Mouse (Mus musculus) stomach, embryonic 14.5 days (tissue): ENCODE measurements at regions not wholly inside any gene's neighbourhood (a gene's known extent, or its start where the extent isn't known, plus 50 kb on each side); places are given as distances from the start of the nearest gene placed in this dataset.

ENCODE experiments used
- ATAC-seq: fragments of 200-750 bp; cut with Nextera tagmentation; 2 replicates; pipeline ENCODE4 v1.8.0; 2017; ENCODE audit warnings: low read depth, moderate TSS enrichment; ENCODE audit not compliant: insufficient number of reproducible peaks, insufficient read depth, low FRiP score
- H3K27ac ChIP-seq: fragments of 300-500 bp; sonication (generic); 2 replicates; pipeline ENCODE4 v1.5.1; 2014; ENCODE audit warnings: mild to moderate bottlenecking, low read length, moderate library complexity, mixed read lengths
- H3K27me3 ChIP-seq: fragments of 300-500 bp; sonication (generic); 2 replicates; pipeline ENCODE4 v1.6.1; 2014; ENCODE audit warnings: low read length, control low read depth, mixed read lengths; ENCODE audit not compliant: control insufficient read depth, insufficient read depth
- H3K36me3 ChIP-seq: fragments of 300-500 bp; sonication (generic); 2 replicates; pipeline ENCODE4 v1.6.1; 2014; ENCODE audit warnings: mild to moderate bottlenecking, control low read depth, low read length, moderate library complexity, mixed read lengths; ENCODE audit not compliant: control insufficient read depth, insufficient read depth
- H3K4me1 ChIP-seq: fragments of 300-500 bp; sonication (generic); 2 replicates; pipeline ENCODE4 v1.6.1; 2014; ENCODE audit warnings: low read length, control low read depth, mixed read lengths; ENCODE audit not compliant: control insufficient read depth, insufficient read depth
- H3K4me2 ChIP-seq: fragments of 300-500 bp; sonication (generic); replicated peaks from 2 replicates; pipeline ENCODE4 v1.6.1; 2014; ENCODE audit warnings: low read depth, low read length, control low read depth
- H3K4me3 ChIP-seq: fragments of 300-500 bp; sonication (generic); 2 replicates; pipeline ENCODE4 v1.5.1; 2014; ENCODE audit warnings: low read depth, low read length, control low read depth
- H3K9ac ChIP-seq: fragments of 300-500 bp; sonication (generic); replicated peaks from 2 replicates; pipeline ENCODE4 v1.6.1; 2014; ENCODE audit warnings: low read depth, mild to moderate bottlenecking, control low read depth, low read length, moderate library complexity, mixed read lengths
- H3K9me3 ChIP-seq: fragments of 300-500 bp; sonication (generic); 2 replicates; pipeline ENCODE4 v1.6.1; 2016; ENCODE audit warnings: low read depth, low read length, control low read depth; ENCODE audit not compliant: control insufficient read depth
- WGBS: fragments of 180-500 bp; shearing (Covaris S2); extraction: QIAGEN DNeasy Blood & Tissue Kit; methylation state at CpG from one replicate; pipeline ENCODE4 v1.1.7; 2014; 5-methylcytosine and 5-hydroxymethylcytosine counted together

DNA sequence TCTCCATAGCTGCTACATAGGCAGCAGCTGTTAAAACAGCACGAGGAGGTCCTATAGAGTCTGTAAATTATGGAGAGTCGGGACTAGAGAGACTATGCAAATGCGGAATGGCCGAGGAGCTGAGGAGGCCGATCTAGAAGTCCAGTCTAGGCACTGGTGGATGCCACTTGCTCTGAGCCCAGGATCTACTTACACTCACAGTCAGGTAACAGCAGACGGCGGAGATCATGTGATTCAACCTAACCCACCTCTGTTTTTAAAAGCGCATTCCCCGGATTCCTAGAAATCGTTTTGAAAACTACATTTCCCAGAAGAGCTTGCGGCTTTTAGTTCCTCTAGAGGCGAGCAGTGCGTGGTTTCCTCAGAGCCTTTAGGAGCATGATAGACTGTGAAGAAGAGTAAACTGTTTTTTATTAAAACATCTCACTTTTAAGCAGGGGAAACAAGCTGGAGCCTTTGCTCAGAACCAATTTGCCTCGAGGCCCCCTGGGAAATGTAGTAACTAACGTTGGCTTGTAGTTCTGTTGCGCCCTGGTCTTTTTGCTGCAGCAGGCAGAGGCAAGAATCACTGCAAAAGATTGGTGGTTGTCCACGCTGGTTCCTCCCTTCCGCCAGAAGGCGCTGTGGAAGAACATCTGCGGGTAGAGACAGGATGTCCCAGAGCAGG is 68.6 kb upstream of the Chd6 start:
- 3% methylated on average over 20 of the region's 20 CpGs for whole genome bisulfite sequencing
- Histone ChIP-seq H3K9me3 (no peaks in the 10 kb centered on the region), H3K4me2 (peak overlapping the region; percentile 43), H3K36me3 (no peaks in the 10 kb centered on the region), H3K27ac (peak overlapping the region; percentile 39; the same call in 1 of the 2 replicates), H3K4me3 (peak overlapping the region; percentile 35), H3K27me3 (no peaks in the 10 kb centered on the region), H3K9ac (0 out of 2 replicates have a peak overlapping the region, but pooled peaks have one; percentile 15), H3K4me1 (no peaks in the 10 kb centered on the region)
- peak; percentile 86 for ATAC-seq

DNA sequence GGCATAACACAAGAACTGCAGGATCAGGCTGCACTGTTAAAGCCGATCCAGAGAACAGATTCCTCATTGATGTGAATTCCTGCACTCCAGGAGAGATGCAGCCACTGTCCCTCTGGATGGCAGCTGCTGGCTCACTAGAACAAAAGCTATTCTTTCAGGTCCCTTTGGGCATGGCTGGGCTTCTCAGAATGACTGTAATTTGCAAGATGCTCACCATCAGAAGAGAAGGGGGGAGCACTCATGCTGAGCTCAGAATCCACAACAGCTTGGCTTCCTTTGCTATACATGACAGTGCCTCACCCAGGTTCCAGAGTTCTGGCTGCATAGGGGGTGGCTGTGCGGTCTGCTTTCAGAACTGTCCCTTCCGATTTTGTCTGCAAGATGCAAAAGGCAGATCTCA is 57.8 kb upstream of the Chd6 start:
- no peaks in the 10 kb centered on the region for H3K36me3 ChIP-seq
- no peak overlapping the region for H3K4me3 ChIP-seq
- no peaks in the 10 kb centered on the region; the same call in 1 of the 2 replicates for H3K4me1 ChIP-seq
- H3K27ac ChIP-seq = no peak overlapping the region
- H3K9ac ChIP-seq = no peak overlapping the region
- H3K27me3 ChIP-seq = no peaks in the 10 kb centered on the region
- no peaks in the 10 kb centered on the region for H3K9me3 ChIP-seq
- WGBS = 53% methylated on average over 3 of the region's 3 CpGs
- ATAC-seq = no peak
- H3K4me2 ChIP-seq = no peak overlapping the region

DNA sequence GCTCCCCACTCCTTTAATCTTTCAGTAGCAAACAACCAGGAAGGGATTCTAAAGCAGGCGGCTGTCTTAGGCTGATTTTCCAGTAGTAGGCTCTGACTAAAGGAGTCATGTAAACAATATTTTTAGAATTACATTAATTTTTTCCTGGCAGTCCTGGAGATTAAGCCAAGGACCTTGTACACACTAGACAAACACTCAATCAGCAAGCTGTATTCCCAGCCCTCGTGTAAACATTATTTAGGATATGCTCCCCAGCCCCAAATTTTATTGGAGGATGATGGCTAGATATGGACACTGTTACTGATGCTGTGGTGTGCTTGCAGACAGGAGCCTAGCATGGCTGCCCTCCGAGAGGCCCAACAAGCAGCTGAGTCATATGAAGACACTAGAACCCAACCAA is 56.6 kb upstream of the Chd6 start:
- H3K4me2 ChIP-seq = no peak overlapping the region
- H3K36me3 ChIP-seq = no peaks in the 10 kb centered on the region
- H3K9ac ChIP-seq = no peak overlapping the region
- no peaks in the 10 kb centered on the region for H3K27me3 ChIP-seq
- H3K4me1 ChIP-seq = no peaks in the 10 kb centered on the region; the same call in 1 of the 2 replicates
- H3K27ac ChIP-seq = no peak overlapping the region
- H3K4me3 ChIP-seq = no peak overlapping the region
- ATAC-seq = no peak
- no peaks in the 10 kb centered on the region for H3K9me3 ChIP-seq
- WGBS = 46% methylated on average over 3 of the region's 3 CpGs

DNA sequence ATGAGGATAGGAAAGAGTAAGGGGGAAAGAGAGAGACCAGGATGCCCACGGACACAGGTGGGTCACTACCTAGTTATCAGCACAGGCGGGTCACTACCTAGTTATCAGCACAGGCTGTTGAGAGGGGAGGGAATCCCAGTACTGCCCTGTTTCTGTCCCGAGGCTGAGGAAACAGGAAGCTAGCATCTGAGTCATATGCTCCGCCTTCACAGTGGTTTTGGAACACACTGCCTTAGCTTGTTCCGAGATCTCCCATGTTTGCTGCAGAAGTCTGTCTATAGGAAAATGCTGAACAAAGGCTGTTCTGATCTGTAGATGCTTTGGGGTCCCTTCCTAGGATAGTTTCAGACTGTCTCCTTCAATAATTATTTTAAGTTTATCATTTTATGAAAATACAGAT is 55.4 kb upstream of the Chd6 start:
- ATAC-seq = no peak
- Histone ChIP-seq H3K27me3 (no peaks in the 10 kb centered on the region), H3K27ac (no peak overlapping the region), H3K4me3 (no peak overlapping the region), H3K4me2 (no peak overlapping the region), H3K9me3 (no peaks in the 10 kb centered on the region), H3K36me3 (no peaks in the 10 kb centered on the region), H3K9ac (no peak overlapping the region), H3K4me1 (no peaks in the 10 kb centered on the region; the same call in 1 of the 2 replicates)
- WGBS = 61% methylated on average over 5 of the region's 5 CpGs
